Mouse (Mus musculus) midbrain, embryonic 11.5 days (tissue): Measurements from ENCODE around the gene Olfr368. TPM values are rescaled to one million over a fixed set of nuclear protein-coding genes. Genes with fewer than 3 reads are reported as not detected.
A peak's percentile ranks its signal among the peaks of the same experiment; 100 is the strongest.

ENCODE experiments used
- ATAC-seq: fragments of 200-750 bp; cut with Nextera tagmentation; 2 replicates; pipeline ENCODE4 v1.8.0; 2017; ENCODE audit warnings: moderate TSS enrichment, moderate library complexity; ENCODE audit not compliant: low FRiP score
- DNase-seq: peaks from one replicate; pipeline ENCODE4 v3.0.0; 2015; ENCODE audit warnings: low spot score; ENCODE audit errors: missing footprints
- H3K27ac ChIP-seq: fragments of 300-500 bp; sonication (generic); 2 replicates; pipeline ENCODE4 v1.5.1; 2014; ENCODE audit warnings: low read depth, low read length
- H3K27me3 ChIP-seq: fragments of 300-500 bp; sonication (generic); 2 replicates; pipeline ENCODE4 v1.6.1; 2014; ENCODE audit warnings: mild to moderate bottlenecking, low read length, moderate library complexity, mixed read lengths; ENCODE audit not compliant: control insufficient read depth, insufficient read depth
- H3K36me3 ChIP-seq: fragments of 300-500 bp; sonication (generic); 2 replicates; pipeline ENCODE4 v1.6.1; 2014; ENCODE audit warnings: mild to moderate bottlenecking, low read length, moderate library complexity, mixed read lengths; ENCODE audit not compliant: control insufficient read depth, insufficient read depth
- H3K4me1 ChIP-seq: fragments of 300-500 bp; sonication (generic); 2 replicates; pipeline ENCODE4 v1.6.1; 2014; ENCODE audit warnings: low read length; ENCODE audit not compliant: control insufficient read depth, insufficient read depth
- H3K4me2 ChIP-seq: fragments of 300-500 bp; sonication (generic); 2 replicates; pipeline ENCODE4 v1.6.1; 2014; ENCODE audit warnings: mild to moderate bottlenecking, moderate library complexity
- H3K4me3 ChIP-seq: fragments of 300-500 bp; sonication (generic); 2 replicates; pipeline ENCODE4 v1.5.1; 2014; ENCODE audit warnings: low read depth, low read length
- H3K9ac ChIP-seq: fragments of 300-500 bp; sonication (generic); 2 replicates; pipeline ENCODE4 v1.6.1; 2014; ENCODE audit warnings: low read length
- H3K9me3 ChIP-seq: fragments of 300-500 bp; sonication (generic); 2 replicates; pipeline ENCODE4 v1.6.1; 2016; ENCODE audit warnings: low read length; ENCODE audit not compliant: control insufficient read depth
- WGBS: fragments of 180-500 bp; shearing (Covaris S2); extraction: QIAGEN DNeasy Blood & Tissue Kit; methylation state at CpG from one replicate; pipeline ENCODE4 v1.1.7; 2014; 5-methylcytosine and 5-hydroxymethylcytosine counted together
- polyA plus RNA-seq: library from polyadenylated mRNA; unstranded; fragments of >200 nt; fragmentation: Nextera tagmentation; extraction: Ambion mirVana; gene quantifications from 2 replicates; pipeline ENCODE4 v1.2.1, GENCODE M21; 2014

Gene Olfr368
- polyA plus RNA-seq, 1 experiment from 2014 or later: not detected

GRCm38 (mm10) chr2:37376018-37376417 lies 49.7 kb downstream of the Olfr368 start:
- DNase-seq (no peak), ATAC-seq (no peak)
- H3K27ac ChIP-seq: no peak overlapping the region
- H3K36me3 ChIP-seq: peaks cover 7% of the 10 kb centered on the region; the same call in 1 of the 2 replicates
- no peak overlapping the region for H3K4me3 ChIP-seq
- H3K27me3 ChIP-seq: no peaks in the 10 kb centered on the region
- 100% methylated on average over 1 of the region's 1 CpGs for WGBS
- H3K4me1 ChIP-seq: no peaks in the 10 kb centered on the region
- H3K9ac ChIP-seq: no peak overlapping the region
- no peaks in the 10 kb centered on the region for H3K9me3 ChIP-seq
- H3K4me2 ChIP-seq: no peak overlapping the region

- Histone ChIP-seq H3K4me3 (no peak overlapping the region), H3K4me1 (no peaks in the 10 kb centered on the region), H3K4me2 (no peak overlapping the region), H3K27me3 (no peaks in the 10 kb centered on the region), H3K27ac (no peak overlapping the region), H3K36me3 (peaks cover 14% of the 10 kb centered on the region), H3K9ac (no peak overlapping the region), H3K9me3 (no peaks in the 10 kb centered on the region)
- ATAC-seq (peak; percentile 33), DNase-seq (peak; percentile 91)
- 78% methylated on average over 2 of the region's 2 CpGs for WGBS
Measured at GRCm38 (mm10) chr2:37380189-37380588, 53.9 kb downstream of the Olfr368 start.

Other genes starting within 250 kb of the Olfr368 start
- gene Olfr361, start 237.2 kb upstream of the Olfr368 start, polyA plus RNA-seq: not detected in 2 replicates
- gene Olfr362, start 208.6 kb upstream of the Olfr368 start, polyA plus RNA-seq: not detected in 2 replicates
- not detected in 2 replicates for gene Olfr364-ps1, start 187.2 kb upstream of the Olfr368 start, polyA plus RNA-seq
- gene Olfr365, start 138.3 kb upstream of the Olfr368 start, polyA plus RNA-seq: not detected in 2 replicates
- not detected in 2 replicates for gene Olfr366, start 114.9 kb upstream of the Olfr368 start, polyA plus RNA-seq
- 82.7 and 87.3 TPM in 2 replicates for gene Pdcl, start 32.8 kb downstream of the Olfr368 start, polyA plus RNA-seq
- 20.4 and 22.0 TPM in 2 replicates for gene Rc3h2, start 96.4 kb downstream of the Olfr368 start, polyA plus RNA-seq
- 11.7 and 14.1 TPM in 2 replicates for gene Zbtb26, start 116.6 kb downstream of the Olfr368 start, polyA plus RNA-seq
- 6.8 and 8.4 TPM in 2 replicates for gene Zbtb6, start 116.7 kb downstream of the Olfr368 start, polyA plus RNA-seq
- 43.8 and 51.8 TPM in 2 replicates for gene Rabgap1, start 116.8 kb downstream of the Olfr368 start, polyA plus RNA-seq
- 1.9 and 2.1 TPM in 2 replicates for gene Gpr21, start 189.8 kb downstream of the Olfr368 start, polyA plus RNA-seq